Mouse (Mus musculus) monocyte, adult 5-6 weeks (primary cell): Measurements from ENCODE around the gene Ccl27b. TPM values are rescaled to one million over a fixed set of nuclear protein-coding genes. Genes with fewer than 3 reads are reported as not detected.
"Not testable (repeated sequence)": the region's sequence is repeated elsewhere in the genome, so short reads cannot be mapped to it uniquely, and the experiment has no call there.

ENCODE experiments used
- ATAC-seq: fragments of 153-309, 156-312 bp; replicated peaks from 2 replicates; pipeline ENCODE4 v1.8.0; 2017; ENCODE audit warnings: mild to moderate bottlenecking; ENCODE audit not compliant: low TSS enrichment, insufficient number of reproducible peaks, severe bottlenecking, poor library complexity, low FRiP score
- total RNA-seq: library from RNA; stranded (forward); fragments of 200-1000, 200-491, 200-594 nt; gene quantifications from 3 replicates; pipeline ENCODE4 v1.2.3, GENCODE M21; 2017

The Ccl27b gene
- total RNA-seq = not detected in 3 replicates

DNA sequence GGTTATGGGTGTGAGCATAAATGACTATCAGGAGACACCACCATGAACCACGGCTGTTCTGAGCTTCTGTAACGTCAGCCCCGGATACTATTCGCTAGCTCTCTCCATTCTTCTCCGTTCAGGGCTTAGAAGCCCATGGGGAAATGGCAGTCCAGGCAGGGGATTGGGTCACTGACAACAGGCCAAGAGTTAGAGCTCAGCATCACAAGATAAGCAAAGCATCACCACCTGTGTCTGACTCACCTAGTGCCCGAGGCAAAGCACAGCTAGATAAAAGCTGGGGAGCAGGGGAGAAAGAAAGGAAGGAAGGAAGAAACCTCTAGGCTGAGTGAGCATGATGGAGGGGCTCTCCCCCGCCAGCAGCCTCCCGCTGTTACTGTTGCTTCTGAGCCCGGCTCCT lies at the start of gene Ccl27b:
Gene Ccl27b, plus strand, starts transcription at position 301 of the 400 bp plus-strand sequence.
- ATAC-seq = not testable (repeated sequence)

- not testable (repeated sequence) for ATAC-seq
Observed at GRCm38 (mm10) chr4:42611895-42612294, 43.2 kb upstream of the Ccl27b start, which contains the start of gene Gm10591. Gene Gm10591, plus strand, starts transcription at chr4:42612195.

- not testable (repeated sequence) for ATAC-seq
Observed at GRCm38 (mm10) chr4:42629419-42629818, 25.6 kb upstream of the Ccl27b start, which contains the start of gene Gm2564. Gene Gm2564, plus strand, starts transcription at chr4:42629719.

DNA sequence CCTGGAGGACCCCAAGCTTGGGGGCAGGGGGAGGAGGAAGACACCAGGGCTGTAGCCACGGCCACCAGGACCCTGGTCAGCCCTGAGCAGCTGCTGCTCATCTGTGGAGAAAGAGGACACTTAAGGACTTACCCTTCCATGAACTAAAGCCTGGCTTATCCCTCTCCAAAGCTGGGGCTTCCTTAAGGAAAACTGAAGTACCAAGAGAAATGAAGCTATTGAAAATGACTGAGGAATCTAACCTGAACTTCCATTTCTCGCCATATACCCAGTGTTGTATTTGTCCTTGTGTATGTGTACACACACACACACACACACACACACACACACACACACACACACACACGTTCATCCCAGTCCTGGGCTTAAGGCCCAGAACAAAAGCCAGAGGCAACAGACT lies 6.7 kb downstream of the Ccl27b start, which contains the start of gene Il11ra2:
Gene Il11ra2, minus strand, starts transcription at position 101 of the 400 bp plus-strand sequence.
- not testable (repeated sequence) for ATAC-seq

GRCm38 (mm10) chr4:42675415-42675814 lies 20.4 kb downstream of the Ccl27b start:
- ATAC-seq = not testable (repeated sequence)

- ATAC-seq = not testable (repeated sequence)
Observed at GRCm38 (mm10) chr4:42679365-42679764, 24.3 kb downstream of the Ccl27b start.

DNA sequence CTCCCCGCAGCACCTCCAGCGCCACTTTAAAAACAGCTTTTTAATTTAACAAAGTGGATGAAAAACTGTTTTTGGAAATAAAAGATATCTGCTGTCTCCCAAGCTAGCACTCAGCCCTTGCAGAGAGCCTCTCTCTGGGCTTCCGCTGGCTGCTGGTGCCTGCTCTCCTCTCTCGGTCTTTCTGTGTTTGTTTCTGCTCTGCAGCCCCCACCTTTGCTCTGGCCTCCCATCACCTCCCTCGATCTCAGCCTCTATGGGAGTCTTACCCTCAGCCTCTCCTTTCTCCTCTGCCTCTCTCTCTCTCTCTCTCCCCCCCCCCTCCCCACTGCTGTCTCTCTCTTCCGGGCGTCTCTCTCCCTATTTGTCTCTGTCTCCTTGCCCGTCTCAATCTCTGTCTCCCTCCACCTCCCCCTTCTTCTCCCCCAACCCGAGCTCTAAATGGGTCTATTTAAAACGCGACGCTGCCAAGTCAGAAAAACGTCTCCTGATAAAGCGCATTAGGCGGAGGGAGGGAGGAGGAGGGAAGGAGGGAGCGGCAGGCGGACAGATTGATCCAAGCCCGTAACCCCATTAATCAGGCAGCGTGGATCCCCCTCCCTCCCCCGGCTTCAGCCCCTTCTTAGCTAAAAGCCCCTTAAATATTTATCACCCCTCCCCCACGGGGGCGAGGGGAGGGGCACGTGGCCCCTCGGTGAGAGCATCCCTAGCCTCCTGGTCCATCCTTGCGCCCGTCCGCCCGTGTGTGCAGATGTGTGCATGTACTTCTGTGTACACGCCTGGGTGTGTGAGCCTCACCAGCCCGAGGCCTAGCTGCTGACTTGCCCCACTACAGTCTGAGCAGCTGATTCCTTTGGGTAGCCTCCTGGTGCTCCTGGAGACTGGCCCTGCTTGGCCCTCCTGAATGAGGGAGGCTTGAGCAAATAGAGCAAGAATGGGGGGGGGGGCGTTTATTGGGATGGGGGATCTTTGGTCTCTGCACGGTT lies 25.6 kb downstream of the Ccl27b start:
- not testable (repeated sequence) for ATAC-seq

DNA sequence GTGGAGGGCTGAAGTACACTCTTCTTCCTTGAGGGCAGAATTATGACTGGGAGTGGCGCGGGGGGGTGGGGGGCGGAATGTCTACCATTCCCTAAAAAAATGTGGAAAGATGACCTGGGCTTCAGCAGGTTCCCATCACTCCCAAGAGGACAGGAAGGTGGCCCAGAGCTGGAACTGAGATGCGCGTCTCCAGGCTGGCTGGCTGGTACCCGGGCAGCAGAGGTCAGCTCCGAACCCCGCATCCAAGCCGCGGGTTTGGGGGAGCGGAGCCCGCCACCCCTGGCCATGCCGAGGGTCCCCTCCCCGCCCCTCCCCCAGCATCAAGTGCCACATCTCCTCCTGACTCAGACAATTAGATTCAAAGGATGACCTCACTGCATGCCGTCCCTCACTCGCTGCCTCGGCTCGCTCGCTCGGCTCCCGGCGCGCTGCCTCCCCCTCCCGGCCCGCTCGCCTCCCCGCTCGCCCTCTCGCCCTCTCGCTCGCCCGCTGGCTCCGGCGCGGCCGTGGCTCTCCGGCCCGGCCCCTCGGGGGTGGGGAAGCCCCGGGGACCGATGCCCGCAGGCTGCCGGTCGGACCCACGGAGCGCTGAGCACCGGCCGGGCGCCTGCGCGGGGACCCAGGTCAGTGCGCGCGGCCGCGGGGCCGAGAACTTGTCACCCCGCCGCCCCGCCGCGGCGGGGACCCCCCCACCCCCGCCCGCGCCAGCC lies 26.6 kb downstream of the Ccl27b start:
- not testable (repeated sequence) for ATAC-seq

- not testable (repeated sequence) for ATAC-seq
Observed at GRCm38 (mm10) chr4:42682183-42682524, 27.1 kb downstream of the Ccl27b start.

Other genes with a start within 250 kb of the Ccl27b start
- gene Gm21586, start 215.9 kb upstream of the Ccl27b start, total RNA-seq = not detected in 3 replicates
- not detected in 3 replicates for gene Gm2163, start 188.5 kb upstream of the Ccl27b start, total RNA-seq
- gene Fam205a2, start 127.1 kb upstream of the Ccl27b start, total RNA-seq = not detected in 3 replicates
- gene Gm10591, start 43.1 kb upstream of the Ccl27b start, total RNA-seq = not detected in 3 replicates
- gene Gm2564, start 25.5 kb upstream of the Ccl27b start, total RNA-seq = not detected in 3 replicates
- gene Il11ra2, start 6.6 kb downstream of the Ccl27b start, total RNA-seq = not detected in 3 replicates
- gene 4930578G10Rik, start 80.3 kb downstream of the Ccl27b start, total RNA-seq = not detected in 3 replicates
- not detected in 3 replicates for gene Ccl19, start 101.3 kb downstream of the Ccl27b start, total RNA-seq
- not detected in 3 replicates for gene Ccl21a, start 118.7 kb downstream of the Ccl27b start, total RNA-seq
- not detected in 3 replicates for gene Fam205a1, start 198.6 kb downstream of the Ccl27b start, total RNA-seq
- gene Gm12394, start 201.5 kb downstream of the Ccl27b start, total RNA-seq = not detected in 3 replicates
- not detected in 3 replicates for gene Fam205c, start 219.0 kb downstream of the Ccl27b start, total RNA-seq